Mouse (Mus musculus) c-Kit-positive CD71-positive TER-119-positive erythroid progenitor cells, embryonic 14.5 days (primary cell): Measurements from ENCODE around the gene Apba2.

Source experiments
- DNase-seq: peaks from one replicate; pipeline ENCODE4 v3.0.0-alpha.2; 2013; ENCODE audit warnings: low spot score

The Apba2 gene

GRCm38 (mm10) chr7:64501536-64502270, at the start of gene Apba2:
Gene Apba2 (plus strand): TSS chr7:64501706.
- DNase-seq = no peak

- no peak for DNase-seq
These were observed 49.6 kb upstream of the Apba2 start for GRCm38 (mm10) chr7:64451861-64452382.

- DNase-seq = no peak
These were observed 48.9 kb upstream of the Apba2 start for GRCm38 (mm10) chr7:64452471-64453222.

GRCm38 (mm10) chr7:64456176-64456575, 45.3 kb upstream of the Apba2 start:
- no peak for DNase-seq

GRCm38 (mm10) chr7:64456676-64457075, 44.8 kb upstream of the Apba2 start:
- no peak for DNase-seq

- no peak for DNase-seq
These were observed 43.7 kb upstream of the Apba2 start for GRCm38 (mm10) chr7:64457811-64458210.

GRCm38 (mm10) chr7:64497438-64497837, 4.1 kb upstream of the Apba2 start:
- DNase-seq = no peak

GRCm38 (mm10) chr7:64502271-64503180, 1.0 kb downstream of the Apba2 start:
- no peak for DNase-seq

- no peak for DNase-seq
These were observed 2.1 kb downstream of the Apba2 start for GRCm38 (mm10) chr7:64503641-64504040.

- DNase-seq = no peak
These were observed 3.3 kb downstream of the Apba2 start for GRCm38 (mm10) chr7:64504691-64505231.

GRCm38 (mm10) chr7:64505571-64505970, 4.1 kb downstream of the Apba2 start:
- no peak for DNase-seq

- DNase-seq = no peak
These were observed 7.3 kb downstream of the Apba2 start for GRCm38 (mm10) chr7:64508826-64509225.

- DNase-seq = no peak
These were observed 8.4 kb downstream of the Apba2 start for GRCm38 (mm10) chr7:64509911-64510310.

- DNase-seq = no peak
These were observed 9.2 kb downstream of the Apba2 start for GRCm38 (mm10) chr7:64510526-64511210.

GRCm38 (mm10) chr7:64513621-64514020, 12.1 kb downstream of the Apba2 start:
- no peak for DNase-seq

GRCm38 (mm10) chr7:64515280-64515679, 13.8 kb downstream of the Apba2 start:
- DNase-seq = no peak

- no peak for DNase-seq
These were observed 14.4 kb downstream of the Apba2 start for GRCm38 (mm10) chr7:64515891-64516290.

GRCm38 (mm10) chr7:64519091-64519490, 17.6 kb downstream of the Apba2 start:
- no peak for DNase-seq

- DNase-seq = no peak
These were observed 18.0 kb downstream of the Apba2 start for GRCm38 (mm10) chr7:64519521-64519920.

GRCm38 (mm10) chr7:64521695-64522408, 20.3 kb downstream of the Apba2 start:
- no peak for DNase-seq

GRCm38 (mm10) chr7:64522409-64522730, 20.9 kb downstream of the Apba2 start:
- no peak for DNase-seq
